Mouse (Mus musculus): ENCODE data around the gene Cd248. TPM values are rescaled to one million over a fixed set of nuclear protein-coding genes. Genes with fewer than 3 reads are reported as not detected.

Gene Cd248
- total RNA-seq, 1 experiment, result 9.0 TPM

DNA sequence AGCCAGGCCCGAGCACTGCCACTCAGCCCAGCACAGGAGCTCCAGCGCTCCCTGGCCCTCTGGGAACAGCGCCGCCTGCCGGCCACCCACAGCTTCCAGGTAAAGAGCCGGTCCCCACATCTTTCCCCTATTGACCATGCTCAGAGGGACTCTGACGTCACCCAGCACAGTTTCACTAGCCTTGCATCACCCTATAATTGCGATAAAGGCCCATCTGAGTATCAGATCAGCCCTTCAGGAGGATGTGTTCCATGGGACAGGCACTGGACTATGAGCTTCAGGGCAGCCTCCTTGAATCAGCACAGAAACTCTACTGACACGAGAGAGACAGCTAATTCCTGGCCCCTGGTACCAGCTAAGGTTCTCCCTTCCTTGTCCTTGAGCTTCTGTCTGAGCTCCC, 14.0 kb upstream of the Cd248 start:
- H3K4me3 ChIP-seq (ENCODE audit: insufficient read depth in 1 of 2, low read depth in 1 of 2, low read length in 2 of 2, poor library complexity in 1 of 2, severe bottlenecking in 1 of 2), result no peak overlapping the region
- in situ Hi-C loops (cut with MboI; ENCODE audit: low sequenced_read_pairs in 2 of 2, unreplicated experiment in 2 of 2), result no loop called here
- DNase-seq (ENCODE audit: low read depth, low spot score), result peak; percentile 64
- TF ChIP-seq MAFK (IDR thresholded peaks at IDR 0.05; ENCODE audit: insufficient read depth, low read depth, low read length) (no peak), ZNF384 (IDR thresholded peaks at IDR 0.05; ENCODE audit: low read depth, low read length) (no peak), ZC3H11A (IDR thresholded peaks at IDR 0.05; ENCODE audit: borderline replicate concordance, low read depth, low read length) (no peak), HCFC1 (IDR thresholded peaks at IDR 0.05; ENCODE audit: borderline replicate concordance, insufficient read depth, low read length) (no peak), CHD2 (IDR thresholded peaks at IDR 0.05; ENCODE audit: low read depth, low read length) (no peak)
- no peaks in the 10 kb centered on the region for H3K9me3 ChIP-seq (ENCODE audit: control insufficient read depth, insufficient read depth, low read depth, low read length)
- peaks cover 11 to 41% of the 10 kb centered on the region in 2 experiments for H3K4me1 ChIP-seq (ENCODE audit: control insufficient read depth in 2 of 2, insufficient read depth in 2 of 2, low read length in 2 of 2, poor library complexity in 1 of 2)
- no peak overlapping the region for H3K9ac ChIP-seq (ENCODE audit: insufficient read depth, low read depth, low read length, poor library complexity, severe bottlenecking)
- H3K36me3 ChIP-seq (ENCODE audit: control insufficient read depth, insufficient read depth, low read length, poor library complexity, severe bottlenecking), result peaks cover 8% of the 10 kb centered on the region; the same call in 1 of the 2 replicates
- H3K27ac ChIP-seq (ENCODE audit: insufficient read depth, low read depth, low read length, poor library complexity, severe bottlenecking), result no peak overlapping the region

DNA sequence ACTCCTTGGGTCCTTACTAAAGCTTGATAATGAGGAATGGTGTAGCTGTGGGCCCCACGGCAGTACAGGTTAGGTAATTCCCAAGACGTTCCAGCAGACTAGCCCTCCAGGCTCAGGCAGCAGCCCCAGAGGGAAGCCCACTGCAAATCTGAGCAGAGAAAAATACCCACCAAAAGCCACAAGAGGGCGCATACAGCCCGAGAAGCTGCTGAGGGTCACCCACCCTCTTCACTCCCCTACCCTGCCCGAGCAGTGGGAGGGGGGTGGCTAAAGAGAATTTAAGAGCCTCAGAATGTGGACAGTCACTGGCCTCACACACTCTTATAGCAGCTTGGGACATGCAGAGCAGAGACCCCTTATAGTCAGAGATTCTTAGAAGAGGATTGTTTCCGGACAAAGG, 11.6 kb upstream of the Cd248 start:
- H3K27ac ChIP-seq (ENCODE audit: insufficient read depth, low read depth, low read length, poor library complexity, severe bottlenecking), result no peak overlapping the region
- no peak overlapping the region for H3K4me3 ChIP-seq (ENCODE audit: insufficient read depth in 1 of 2, low read depth in 1 of 2, low read length in 2 of 2, poor library complexity in 1 of 2, severe bottlenecking in 1 of 2)
- in situ Hi-C loops (cut with MboI; ENCODE audit: low sequenced_read_pairs in 2 of 2, unreplicated experiment in 2 of 2), result no loop called here
- TF ChIP-seq ZNF384 (IDR thresholded peaks at IDR 0.05; ENCODE audit: low read depth, low read length) (no peak), CHD2 (IDR thresholded peaks at IDR 0.05; ENCODE audit: low read depth, low read length) (no peak), ZC3H11A (IDR thresholded peaks at IDR 0.05; ENCODE audit: borderline replicate concordance, low read depth, low read length) (peak; percentile 34; the same call in 1 of the 2 replicates)
- peak; percentile 62 for DNase-seq (ENCODE audit: low read depth, low spot score)
- no peak overlapping the region for H3K9ac ChIP-seq (ENCODE audit: insufficient read depth, low read depth, low read length, poor library complexity, severe bottlenecking)
- H3K4me1 ChIP-seq (ENCODE audit: control insufficient read depth in 2 of 2, insufficient read depth in 2 of 2, low read length in 2 of 2, poor library complexity in 1 of 2), result peaks cover 14 to 51% of the 10 kb centered on the region in 2 experiments
- H3K9me3 ChIP-seq (ENCODE audit: control insufficient read depth, insufficient read depth, low read depth, low read length), result no peaks in the 10 kb centered on the region
- H3K36me3 ChIP-seq (ENCODE audit: control insufficient read depth, insufficient read depth, low read length, poor library complexity, severe bottlenecking), result peaks cover 4% of the 10 kb centered on the region; the same call in 1 of the 2 replicates

DNA sequence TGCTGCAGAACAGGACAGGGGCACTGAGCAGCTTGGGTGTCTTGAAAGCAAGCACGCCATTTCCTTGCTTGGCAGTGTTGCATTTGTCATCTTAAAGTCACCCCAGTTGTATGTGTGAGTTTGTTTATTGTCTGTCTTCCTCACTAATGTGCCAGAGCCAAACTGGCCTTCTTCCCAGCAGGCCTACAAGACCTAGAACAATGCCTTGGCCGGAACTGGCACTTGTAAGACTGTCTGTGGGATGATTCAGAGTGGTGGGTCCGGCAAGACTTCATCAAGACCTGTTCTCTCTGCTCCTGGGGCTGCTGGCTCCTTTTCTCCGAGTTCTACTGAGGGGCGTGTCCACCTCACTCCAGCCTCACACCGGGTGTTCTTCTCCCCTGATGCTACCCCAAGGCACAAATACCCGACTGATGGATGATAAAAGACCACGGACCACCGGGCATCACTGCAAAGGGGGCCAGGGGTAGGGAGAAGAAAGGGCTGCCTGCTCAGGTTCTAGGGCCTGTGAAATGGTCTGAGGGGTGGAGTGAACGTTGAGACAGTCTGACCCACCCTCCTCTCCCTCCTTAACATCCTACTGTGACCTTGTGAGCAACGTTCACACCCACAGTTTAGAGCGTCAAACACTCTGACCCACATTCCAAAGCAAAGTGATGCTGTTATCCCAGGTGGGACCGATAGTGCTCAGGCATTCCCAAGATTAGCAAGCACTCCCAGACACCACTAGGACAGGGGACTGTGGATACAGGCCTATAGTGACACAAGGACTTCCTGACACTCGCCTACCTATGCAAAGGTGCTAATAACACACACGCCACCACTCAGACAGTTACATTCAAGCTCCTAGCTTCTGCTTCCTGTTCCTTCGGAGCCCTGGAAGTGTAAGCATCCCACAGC, 9.8 kb upstream of the Cd248 start:
- Histone ChIP-seq H3K9me3 (ENCODE audit: control insufficient read depth, insufficient read depth, low read depth, low read length) (no peaks in the 10 kb centered on the region), H3K4me3 (ENCODE audit: insufficient read depth in 1 of 2, low read depth in 1 of 2, low read length in 2 of 2, poor library complexity in 1 of 2, severe bottlenecking in 1 of 2) (peak overlapping the region in 1 of 2 experiments; percentile 20; a peak in 1 of 4 replicates), H3K36me3 (ENCODE audit: control insufficient read depth, insufficient read depth, low read length, poor library complexity, severe bottlenecking) (peaks cover 4% of the 10 kb centered on the region; the same call in 1 of the 2 replicates), H3K9ac (ENCODE audit: insufficient read depth, low read depth, low read length, poor library complexity, severe bottlenecking) (peak overlapping the region; percentile 23; the same call in 1 of the 2 replicates), H3K4me1 (ENCODE audit: control insufficient read depth in 2 of 2, insufficient read depth in 2 of 2, low read length in 2 of 2, poor library complexity in 1 of 2) (peaks cover 17 to 51% of the 10 kb centered on the region in 2 experiments), H3K27ac (ENCODE audit: insufficient read depth, low read depth, low read length, poor library complexity, severe bottlenecking) (peak overlapping the region; percentile 83)
- no peak for TF ChIP-seq ZC3H11A (IDR thresholded peaks at IDR 0.05; ENCODE audit: borderline replicate concordance, low read depth, low read length)
- DNase-seq (ENCODE audit: low read depth, low spot score), result peak; percentile 77
- in situ Hi-C loops (cut with MboI; ENCODE audit: low sequenced_read_pairs in 2 of 2, unreplicated experiment in 2 of 2), result no loop called here

DNA sequence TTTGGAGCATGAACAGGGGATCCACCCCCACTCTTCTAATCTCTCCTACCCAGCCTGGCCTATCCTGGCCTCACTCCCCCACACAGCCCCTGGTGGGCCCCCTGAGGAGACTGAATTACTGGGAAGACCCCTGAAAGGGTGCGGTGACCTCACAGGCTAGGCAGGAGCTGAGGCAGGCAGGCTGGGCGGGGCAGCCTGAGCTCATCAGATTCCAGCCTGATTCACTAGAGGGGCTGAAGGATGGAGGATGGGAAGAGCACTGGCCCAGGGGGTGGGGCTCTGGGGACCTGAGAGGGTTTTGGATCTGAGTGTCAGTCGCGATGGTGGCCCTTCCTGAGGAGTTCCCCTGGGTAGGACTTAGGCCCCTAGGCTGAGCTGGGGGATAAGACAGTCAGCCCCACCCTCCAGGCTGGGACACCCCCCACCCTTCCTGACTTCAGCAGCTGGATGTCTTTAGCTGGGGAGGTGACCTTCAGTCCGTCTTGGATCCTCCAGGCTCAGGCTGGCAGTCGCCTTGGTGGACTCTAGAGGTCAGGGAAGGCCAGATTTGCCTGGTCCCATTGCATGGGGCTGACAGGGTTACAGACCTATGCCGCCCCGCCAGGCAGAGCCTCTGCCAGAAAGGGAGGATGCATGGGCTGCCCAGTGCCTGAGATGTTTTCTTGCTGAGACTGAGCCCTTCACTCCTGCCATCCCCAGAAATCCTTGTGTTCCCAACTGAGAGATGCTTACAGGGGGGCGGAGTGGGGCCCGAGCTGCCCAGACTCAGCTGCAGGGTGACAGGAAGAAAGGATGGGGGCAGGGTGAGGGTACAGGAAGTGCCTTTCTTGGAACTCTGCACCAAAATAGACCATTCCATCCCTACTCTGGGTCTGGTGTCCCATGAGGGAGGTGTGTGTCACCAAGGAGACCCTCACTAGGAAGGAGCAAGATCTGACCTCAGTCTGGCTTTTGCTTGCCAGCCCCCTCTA, 8.8 kb upstream of the Cd248 start:
- peaks cover 15 to 49% of the 10 kb centered on the region in 2 experiments for H3K4me1 ChIP-seq (ENCODE audit: control insufficient read depth in 2 of 2, insufficient read depth in 2 of 2, low read length in 2 of 2, poor library complexity in 1 of 2)
- H3K9ac ChIP-seq (ENCODE audit: insufficient read depth, low read depth, low read length, poor library complexity, severe bottlenecking), result peak overlapping the region; percentile 23; the same call in 1 of the 2 replicates
- TF ChIP-seq ZC3H11A (IDR thresholded peaks at IDR 0.05; ENCODE audit: borderline replicate concordance, low read depth, low read length) (no peak), HCFC1 (IDR thresholded peaks at IDR 0.05; ENCODE audit: borderline replicate concordance, insufficient read depth, low read length) (no peak), CHD2 (IDR thresholded peaks at IDR 0.05; ENCODE audit: low read depth, low read length) (no peak), ZNF384 (IDR thresholded peaks at IDR 0.05; ENCODE audit: low read depth, low read length) (no peak), MAFK (IDR thresholded peaks at IDR 0.05; ENCODE audit: insufficient read depth, low read depth, low read length) (no peak)
- H3K27ac ChIP-seq (ENCODE audit: insufficient read depth, low read depth, low read length, poor library complexity, severe bottlenecking), result peak overlapping the region; percentile 83
- H3K36me3 ChIP-seq (ENCODE audit: control insufficient read depth, insufficient read depth, low read length, poor library complexity, severe bottlenecking), result peaks cover 4% of the 10 kb centered on the region; the same call in 1 of the 2 replicates
- no peaks in the 10 kb centered on the region for H3K9me3 ChIP-seq (ENCODE audit: control insufficient read depth, insufficient read depth, low read depth, low read length)
- H3K4me3 ChIP-seq (ENCODE audit: insufficient read depth in 1 of 2, low read depth in 1 of 2, low read length in 2 of 2, poor library complexity in 1 of 2, severe bottlenecking in 1 of 2), result peak overlapping the region in 1 of 2 experiments; percentile 20; a peak in 1 of 4 replicates
- in situ Hi-C loops (cut with MboI; ENCODE audit: low sequenced_read_pairs in 2 of 2, unreplicated experiment in 2 of 2), result no loop called here
- DNase-seq (ENCODE audit: low read depth, low spot score), result peak; percentile 83

Data from ES-E14 (cell line).